Mouse (Mus musculus) R1 (cell line): ENCODE data around the gene 2410131K14Rik.

ENCODE experiments used
- DNase-seq: peaks from one replicate; pipeline ENCODE4 v3.0.0-alpha.2; 2018; ENCODE audit warnings: low read depth, low spot score

The 2410131K14Rik gene

GRCm38 (mm10) chr5:118244606-118245443, at the start of gene 2410131K14Rik, which contains the start of gene Rnft2:
TSS of gene 2410131K14Rik (plus strand) at chr5:118245227.
TSS of gene Rnft2 (minus strand) at chr5:118245116.
- peak; percentile 100 for DNase-seq

- DNase-seq = no peak
Measured at GRCm38 (mm10) chr5:118197421-118197820, 47.6 kb upstream of the 2410131K14Rik start.

- no peak for DNase-seq
Measured at GRCm38 (mm10) chr5:118199670-118200069, 45.4 kb upstream of the 2410131K14Rik start.

GRCm38 (mm10) chr5:118204675-118205440, 40.2 kb upstream of the 2410131K14Rik start:
- DNase-seq = no peak

GRCm38 (mm10) chr5:118205852-118206251, 39.2 kb upstream of the 2410131K14Rik start:
- no peak for DNase-seq

- no peak for DNase-seq
Measured at GRCm38 (mm10) chr5:118214012-118214411, 31.0 kb upstream of the 2410131K14Rik start.

GRCm38 (mm10) chr5:118214418-118215154, 30.4 kb upstream of the 2410131K14Rik start:
- peak; percentile 55 for DNase-seq

GRCm38 (mm10) chr5:118217410-118217809, 27.6 kb upstream of the 2410131K14Rik start:
- no peak for DNase-seq

GRCm38 (mm10) chr5:118223142-118223757, 21.8 kb upstream of the 2410131K14Rik start:
- DNase-seq = no peak

GRCm38 (mm10) chr5:118230071-118230611, 14.9 kb upstream of the 2410131K14Rik start:
- peak; percentile 18 for DNase-seq

GRCm38 (mm10) chr5:118236891-118237290, 8.1 kb upstream of the 2410131K14Rik start:
- DNase-seq = peak; percentile 87

- no peak for DNase-seq
Measured at GRCm38 (mm10) chr5:118239671-118240070, 5.4 kb upstream of the 2410131K14Rik start.

GRCm38 (mm10) chr5:118245606-118246308, 730 bp downstream of the 2410131K14Rik start:
- peak; percentile 25 for DNase-seq

- DNase-seq = no peak
Measured at GRCm38 (mm10) chr5:118247378-118247777, 2.4 kb downstream of the 2410131K14Rik start.

GRCm38 (mm10) chr5:118250987-118251386, 6.0 kb downstream of the 2410131K14Rik start:
- DNase-seq = no peak

GRCm38 (mm10) chr5:118253551-118253950, 8.5 kb downstream of the 2410131K14Rik start:
- DNase-seq = no peak

- peak; percentile 51 for DNase-seq
Measured at GRCm38 (mm10) chr5:118256981-118257380, 12.0 kb downstream of the 2410131K14Rik start.

GRCm38 (mm10) chr5:118259152-118259551, 14.1 kb downstream of the 2410131K14Rik start:
- no peak for DNase-seq

GRCm38 (mm10) chr5:118259636-118260035, 14.6 kb downstream of the 2410131K14Rik start:
- no peak for DNase-seq

- no peak for DNase-seq
Measured at GRCm38 (mm10) chr5:118260055-118260454, 15.0 kb downstream of the 2410131K14Rik start.
